Mouse (Mus musculus): ENCODE results near the gene Chd9. TPM values are rescaled to one million over a fixed set of nuclear protein-coding genes. Genes with fewer than 3 reads are reported as not detected.

Chd9 gene
- polyA plus RNA-seq, 1 experiment from 2014 or later = 81.9 TPM

GRCm38 (mm10) chr8:91079678-91080077 lies 251.5 kb downstream of the Chd9 start:
- H3K4me2 ChIP-seq = no peak overlapping the region
- H3K4me3 ChIP-seq = no peak overlapping the region
- H3K9me3 ChIP-seq = no peaks in the 10 kb centered on the region
- 92% methylated on average over 2 of the region's 2 CpGs for WGBS
- no peaks in the 10 kb centered on the region for H3K27me3 ChIP-seq
- H3K4me1 ChIP-seq = no peaks in the 10 kb centered on the region
- no peak for ATAC-seq (ENCODE audit: borderline replicate concordance, extremely low read depth, low FRiP score, low TSS enrichment)
- H3K27ac ChIP-seq = no peak overlapping the region
- no peak overlapping the region for H3K9ac ChIP-seq
- peaks cover 23% of the 10 kb centered on the region for H3K36me3 ChIP-seq

GRCm38 (mm10) chr8:91081911-91082310 lies 253.8 kb downstream of the Chd9 start:
- H3K9me3 ChIP-seq = no peaks in the 10 kb centered on the region
- peak overlapping the region; percentile 5; the same call in 1 of the 2 replicates for H3K4me2 ChIP-seq
- 74% methylated on average over 7 of the region's 7 CpGs for WGBS
- H3K9ac ChIP-seq = no peak overlapping the region
- H3K4me3 ChIP-seq = no peak overlapping the region
- no peaks in the 10 kb centered on the region for H3K4me1 ChIP-seq
- ATAC-seq (ENCODE audit: borderline replicate concordance, extremely low read depth, low FRiP score, low TSS enrichment) = no peak
- H3K27me3 ChIP-seq = no peaks in the 10 kb centered on the region
- peaks cover 28% of the 10 kb centered on the region for H3K36me3 ChIP-seq
- no peak overlapping the region; the same call in 1 of the 2 replicates for H3K27ac ChIP-seq

DNA sequence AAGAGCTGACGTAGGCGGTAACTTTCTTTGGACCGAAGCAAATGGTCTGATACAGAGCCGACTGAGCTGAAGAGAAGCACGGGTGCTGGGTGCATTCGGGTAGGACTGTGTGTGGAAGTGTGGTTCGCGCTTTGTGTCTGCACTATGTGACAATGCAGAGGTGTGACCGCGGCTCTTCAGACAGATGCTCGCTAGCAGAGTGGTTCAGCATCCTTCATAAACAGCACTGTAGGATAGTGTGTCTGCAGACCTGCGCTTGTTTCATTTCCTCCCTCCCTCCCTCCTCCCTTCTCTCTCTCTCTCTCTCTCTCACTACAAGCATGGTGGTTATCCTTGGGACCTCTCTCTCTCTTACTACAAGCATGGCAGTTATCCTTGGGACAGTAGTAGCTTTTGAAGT lies 254.3 kb downstream of the Chd9 start:
- Histone ChIP-seq H3K36me3 (peaks cover 32% of the 10 kb centered on the region), H3K4me1 (no peaks in the 10 kb centered on the region), H3K4me3 (no peak overlapping the region), H3K9ac (no peak overlapping the region), H3K4me2 (peak overlapping the region; percentile 5; the same call in 1 of the 2 replicates), H3K9me3 (no peaks in the 10 kb centered on the region), H3K27ac (no peak overlapping the region), H3K27me3 (no peaks in the 10 kb centered on the region)
- WGBS = 89% methylated on average over 12 of the region's 12 CpGs
- ATAC-seq (ENCODE audit: borderline replicate concordance, extremely low read depth, low FRiP score, low TSS enrichment) = no peak

GRCm38 (mm10) chr8:91088452-91088851 lies 260.3 kb downstream of the Chd9 start:
- no peaks in the 10 kb centered on the region for H3K27me3 ChIP-seq
- no peak overlapping the region for H3K4me3 ChIP-seq
- no peak overlapping the region for H3K27ac ChIP-seq
- H3K4me2 ChIP-seq = no peak overlapping the region
- no peak for ATAC-seq (ENCODE audit: borderline replicate concordance, extremely low read depth, low FRiP score, low TSS enrichment)
- H3K4me1 ChIP-seq = no peaks in the 10 kb centered on the region
- H3K36me3 ChIP-seq = peaks cover 35% of the 10 kb centered on the region; the same call in 1 of the 2 replicates
- no peak overlapping the region for H3K9ac ChIP-seq
- WGBS = 91% methylated on average over 7 of the region's 7 CpGs
- H3K9me3 ChIP-seq = no peaks in the 10 kb centered on the region

- 64% methylated on average over 2 of the region's 2 CpGs for WGBS
- peaks cover 35% of the 10 kb centered on the region; the same call in 1 of the 2 replicates for H3K36me3 ChIP-seq
- H3K27ac ChIP-seq = peak overlapping the region; percentile 38
Observed at GRCm38 (mm10) chr8:91089601-91090000, 261.4 kb downstream of the Chd9 start.

GRCm38 (mm10) chr8:91094135-91094534 lies 266.0 kb downstream of the Chd9 start:
- WGBS = 61% methylated on average over 5 of the region's 5 CpGs
- Histone ChIP-seq H3K4me3 (no peak overlapping the region), H3K4me1 (no peaks in the 10 kb centered on the region), H3K36me3 (peaks cover 37% of the 10 kb centered on the region; the same call in 1 of the 2 replicates), H3K27me3 (no peaks in the 10 kb centered on the region), H3K27ac (no peak overlapping the region), H3K4me2 (no peak overlapping the region), H3K9me3 (no peaks in the 10 kb centered on the region), H3K9ac (no peak overlapping the region)
- no peak for ATAC-seq (ENCODE audit: borderline replicate concordance, extremely low read depth, low FRiP score, low TSS enrichment)

More at GRCm38 (mm10) chr8:91089601-91090000, 261.4 kb downstream of the Chd9 start:
- Histone ChIP-seq H3K4me2 (no peak overlapping the region), H3K4me1 (no peaks in the 10 kb centered on the region), H3K4me3 (no peak overlapping the region), H3K27me3 (no peaks in the 10 kb centered on the region), H3K9me3 (no peaks in the 10 kb centered on the region), H3K9ac (no peak overlapping the region)
- peak; percentile 67; the same call in 1 of the 2 replicates for ATAC-seq (ENCODE audit: borderline replicate concordance, extremely low read depth, low FRiP score, low TSS enrichment)

GRCm38 (mm10) chr8:91098106-91098505 lies 270.0 kb downstream of the Chd9 start:
- Histone ChIP-seq H3K36me3 (peaks cover 25% of the 10 kb centered on the region; the same call in 1 of the 2 replicates), H3K4me1 (no peaks in the 10 kb centered on the region), H3K4me2 (no peak overlapping the region), H3K27ac (no peak overlapping the region), H3K9me3 (no peaks in the 10 kb centered on the region), H3K4me3 (no peak overlapping the region), H3K9ac (no peak overlapping the region), H3K27me3 (no peaks in the 10 kb centered on the region)
- no peak for ATAC-seq (ENCODE audit: borderline replicate concordance, extremely low read depth, low FRiP score, low TSS enrichment)
- WGBS = 80% methylated on average over 6 of the region's 6 CpGs

Small RNAs within 50 kb of the gene (microRNA-seq; reads per million reads assigned to microRNA genes)
- gene Gm44382 = not detected

Other genes starting within 250 kb of the Chd9 start
- 0.15 and 0.33 TPM in 2 replicates for gene Gm19935, start 11.0 kb upstream of the Chd9 start, polyA plus RNA-seq (2015; fragmentation: Nextera tagmentation; extraction: Ambion mirVana)
- gene Rbl2, start 241.7 kb downstream of the Chd9 start, polyA plus RNA-seq (2015; fragmentation: Nextera tagmentation; extraction: Ambion mirVana) = 15.7 and 18.4 TPM in 2 replicates

Data from lung, embryonic 15.5 days (tissue).